Mouse (Mus musculus): Measurements from ENCODE around the gene Esr2.

- no peak for TF ChIP-seq TAL1 (IDR thresholded peaks at IDR 0.05; ENCODE audit: low read length)
- no peak for TF ChIP-seq GATA1 (IDR thresholded peaks at IDR 0.05; ENCODE audit: low read length)
Observed at GRCm38 (mm10) chr12:76187849-76188248, 10.8 kb upstream of the Esr2 start.
